In the genomic region with DNA sequence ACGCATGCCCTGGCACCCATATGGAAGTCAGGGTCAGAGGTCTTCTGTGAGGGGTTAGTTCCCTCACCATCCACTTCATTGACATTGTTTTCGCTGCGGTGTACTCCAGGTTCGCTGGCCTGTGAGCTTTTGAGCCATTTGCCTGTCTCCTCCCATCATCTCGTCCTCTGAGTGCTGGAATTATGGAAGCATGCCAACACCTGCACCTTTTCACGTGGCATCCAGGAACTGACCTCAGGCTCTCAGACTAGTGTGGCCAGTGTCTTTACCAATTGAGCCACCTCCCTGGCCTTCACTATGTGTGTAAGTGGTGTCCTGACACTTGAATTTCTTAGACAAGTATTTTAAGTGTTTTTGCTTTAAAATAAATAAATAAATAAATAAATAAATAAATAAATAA, we compare ENCODE assay signal across 31 mouse cellular contexts. TPM values are rescaled to one million over a fixed set of nuclear protein-coding genes. Genes with fewer than 3 reads are reported as not detected.
DNase-seq lines count a peak whose midpoint lies in the region; ATAC-seq and TF ChIP-seq lines count a peak whose summit lies in the region.
"Had no signal": no experiment of that assay in that cellular context is flagged by ENCODE, and none has a peak within 500 bp of the region (broad histone marks: within the 10 kb centered on the region; RNA-seq: fewer than 3 reads in every experiment).

No protein-coding gene starts in this region.

- DNase-seq in heart, adult 11 months: peak; percentile 84
- DNase-seq in heart, postnatal 14 days: no peak
- DNase-seq in kidney, adult 8-10 months: peak; percentile 40 to 42
- no peak for DNase-seq in kidney, adult 18-20 months
- peak; percentile 46 to 53 for DNase-seq in kidney, postnatal 36 days
- peak; percentile 37 for DNase-seq in lung, postnatal 36 days
- no peak for DNase-seq in lung, adult 2 months
- DNase-seq: adrenal gland, adult 8-10 months; adrenal gland, postnatal 25 days; cerebellum, adult 11-12 months; cerebellum, adult 8-10 months; cerebellum, postnatal 10 days; cerebellum, postnatal 36 days; embryo, embryonic 11 days; gastrocnemius, postnatal 25 days; heart, adult 2 months had no signal

- no peak for TF ChIP-seq CTCF in lung, adult 2 months (IDR thresholded peaks at IDR 0.05; ENCODE audit: insufficient read depth, low read length)

- H3K4me1 ChIP-seq in kidney, embryonic 16.5 days (ENCODE audit: insufficient read depth, low read length): no peaks in the 10 kb centered on the region
- H3K4me1 ChIP-seq in lung, adult 2 months (ENCODE audit: control insufficient read depth, insufficient read depth, low read length): no peaks in the 10 kb centered on the region
- H3K4me1 ChIP-seq: embryonic facial prominence, embryonic 10.5 days; embryonic facial prominence, embryonic 13.5 days; forebrain, embryonic 12.5 days; forebrain, embryonic 15.5 days; hindbrain, embryonic 12.5 days had no signal

- H3K27ac ChIP-seq in kidney, embryonic 16.5 days (ENCODE audit: low read length): no peak overlapping the region
- H3K27ac ChIP-seq: embryonic facial prominence, embryonic 10.5 days; embryonic facial prominence, embryonic 13.5 days; forebrain, embryonic 12.5 days; forebrain, embryonic 15.5 days; heart, adult 2 months; heart, embryonic 10.5 days; heart, embryonic 13.5 days; hindbrain, embryonic 12.5 days had no signal

- H3K4me2 ChIP-seq in kidney, embryonic 16.5 days (replicated peaks; ENCODE audit: low read depth, low read length): no peak overlapping the region
- H3K4me2 ChIP-seq: embryonic facial prominence, embryonic 13.5 days; forebrain, embryonic 12.5 days; forebrain, embryonic 15.5 days; heart, embryonic 13.5 days; hindbrain, embryonic 12.5 days had no signal

- no peak overlapping the region for H3K9ac ChIP-seq in kidney, embryonic 16.5 days (replicated peaks; ENCODE audit: low read length)
- H3K9ac ChIP-seq: embryonic facial prominence, embryonic 13.5 days; forebrain, embryonic 12.5 days; forebrain, embryonic 15.5 days; heart, embryonic 13.5 days; hindbrain, embryonic 12.5 days had no signal

- TF ChIP-seq POLR2A in lung, adult 2 months (IDR thresholded peaks at IDR 0.05; ENCODE audit: borderline replicate concordance, extremely low read depth, low read depth, low read length): no peak

- no peaks in the 10 kb centered on the region for H3K36me3 ChIP-seq in kidney, embryonic 16.5 days (ENCODE audit: insufficient read depth, low read length)
- H3K36me3 ChIP-seq: embryonic facial prominence, embryonic 10.5 days; embryonic facial prominence, embryonic 13.5 days; forebrain, embryonic 12.5 days; forebrain, embryonic 15.5 days; heart, embryonic 10.5 days; heart, embryonic 13.5 days; hindbrain, embryonic 12.5 days had no signal

- ATAC-seq in kidney, embryonic 16.5 days (ENCODE audit: low FRiP score, low TSS enrichment): no peak
- ATAC-seq: activated CD4-positive, CD25-positive, alpha-beta regulatory T cell, adult 4 months; forebrain, embryonic 15.5 days had no signal

- intact Hi-C loops in heart, postnatal 14 days (cut with DNase I): no loop called here

- no peaks in the 10 kb centered on the region for H3K9me3 ChIP-seq in kidney, embryonic 16.5 days (ENCODE audit: low read length)
- H3K9me3 ChIP-seq: embryonic facial prominence, embryonic 10.5 days; embryonic facial prominence, embryonic 13.5 days; forebrain, embryonic 12.5 days; forebrain, embryonic 15.5 days; heart, embryonic 10.5 days; heart, embryonic 13.5 days; hindbrain, embryonic 12.5 days had no signal

- no peak overlapping the region for H3K4me3 ChIP-seq in kidney, embryonic 16.5 days (ENCODE audit: low read length)
- H3K4me3 ChIP-seq in lung, adult 2 months (replicated peaks; ENCODE audit: extremely low read depth, low read depth, low read length): no peak overlapping the region
- H3K4me3 ChIP-seq: embryonic facial prominence, embryonic 10.5 days; embryonic facial prominence, embryonic 13.5 days; erythroblast, embryonic 14.5 days; forebrain, embryonic 12.5 days; forebrain, embryonic 15.5 days; heart, adult 2 months; heart, embryonic 10.5 days; heart, embryonic 13.5 days; hindbrain, embryonic 12.5 days had no signal

- H3K27me3 ChIP-seq in kidney, embryonic 16.5 days (ENCODE audit: insufficient read depth, low read length): no peaks in the 10 kb centered on the region
- H3K27me3 ChIP-seq: embryonic facial prominence, embryonic 13.5 days; forebrain, embryonic 12.5 days; forebrain, embryonic 15.5 days; heart, embryonic 13.5 days; hindbrain, embryonic 12.5 days had no signal

- 69% methylated on average over 6 of the region's 6 CpGs for WGBS in kidney, embryonic 16.5 days
- 67% methylated on average over 6 of the region's 6 CpGs for WGBS in lung, adult 2 months

RNA-seq across cellular contexts. Expression of a gene that starts 13.9 kb away (rescaled TPM):
- total RNA-seq in heart, postnatal 14 days (2021): 10 to 100 TPM; 12.9 TPM
- polyA plus RNA-seq in kidney, embryonic 16.5 days (2015; fragmentation: Nextera tagmentation; extraction: Ambion mirVana): 29.0 and 32.5 TPM in 2 replicates
- 6.3 and 9.4 TPM in 2 replicates for polyA plus RNA-seq in lung, adult 2 months (2012; rRNA removed)

RNA-seq across cellular contexts. Expression of a gene that starts 18.0 kb away (rescaled TPM):
- under 1 TPM in 1 of 2 experiments, not detected in 1; 0.43 TPM for total RNA-seq in heart, postnatal 14 days (2021)
- polyA plus RNA-seq in kidney, embryonic 16.5 days (2015; fragmentation: Nextera tagmentation; extraction: Ambion mirVana): not detected in 2 replicates
- 0.64 and 0.68 TPM in 2 replicates for polyA plus RNA-seq in lung, adult 2 months (2012; rRNA removed)
- total RNA-seq: adrenal gland, postnatal 25 days; ES-E14; gastrocnemius, adult 8-10 months; gastrocnemius, postnatal 25 days; heart, adult 2 months; heart, postnatal 25 days; hematopoietic stem cell, adult 5-6 weeks had no signal
- polyA plus RNA-seq: activated CD4-positive, CD25-positive, alpha-beta regulatory T cell, adult 4 months; erythroblast, embryonic 14.5 days; gonadal fat pad, adult 2 months had no signal

RNA-seq across cellular contexts. Expression of a gene that starts 38.0 kb away (rescaled TPM):
- 10 to 100 TPM; 27.0 to 51.5 TPM for total RNA-seq in heart, postnatal 14 days (2021)
- polyA plus RNA-seq in kidney, embryonic 16.5 days (2015; fragmentation: Nextera tagmentation; extraction: Ambion mirVana): 309 and 369 TPM in 2 replicates
- 4.0 and 5.8 TPM in 2 replicates for polyA plus RNA-seq in lung, adult 2 months (2012; rRNA removed)

Comparison
In these comparisons a context has a peak if more than half of its experiments do, and no peak if none do; other contexts are left out.
1. DNase-seq: peak in heart, adult 11 months (single experiment), kidney, adult 8-10 months (2 of 2), kidney, postnatal 36 days (2 of 2) and lung, postnatal 36 days (single experiment); none in heart, postnatal 14 days (0 of 2), kidney, adult 18-20 months (single experiment) and lung, adult 2 months (single experiment).
2. RNA of a gene that starts 38.0 kb away (polyA plus RNA-seq): 309 to 369 TPM in kidney, embryonic 16.5 days; 4.0 to 5.8 TPM in lung, adult 2 months; every median in the first group is over 10 times any median in the second.